Mouse (Mus musculus): Measurements from ENCODE around the gene Pcnx. TPM values are rescaled to one million over a fixed set of nuclear protein-coding genes. Genes with fewer than 3 reads are reported as not detected.
A peak's percentile ranks its signal among the peaks of the same experiment; 100 is the strongest.

Gene Pcnx
- polyA plus RNA-seq, 1 experiment from 2014 or later = 10.5 TPM

GRCm38 (mm10) chr12:81915176-81915950 lies 55.5 kb downstream of the Pcnx start:
- Histone ChIP-seq H3K9me3 (no peaks in the 10 kb centered on the region), H3K4me1 (replicated peaks) (peaks cover 8% of the 10 kb centered on the region), H3K4me2 (no peak overlapping the region), H3K27ac (no peak overlapping the region), H3K9ac (no peak overlapping the region), H3K27me3 (no peaks in the 10 kb centered on the region), H3K4me3 (no peak overlapping the region), H3K36me3 (peaks cover 35% of the 10 kb centered on the region)
- 61% methylated on average over 2 of the region's 2 CpGs for WGBS
- 0 out of 2 replicates have a peak, but pooled peaks have one; percentile 28 for ATAC-seq (ENCODE audit: low FRiP score)

GRCm38 (mm10) chr12:81918346-81918745 lies 58.5 kb downstream of the Pcnx start:
- Histone ChIP-seq H3K4me3 (no peak overlapping the region), H3K4me1 (replicated peaks) (no peaks in the 10 kb centered on the region; the same call in 1 of the 2 replicates), H3K36me3 (peaks cover 32% of the 10 kb centered on the region), H3K27ac (no peak overlapping the region), H3K9me3 (no peaks in the 10 kb centered on the region), H3K27me3 (no peaks in the 10 kb centered on the region), H3K9ac (no peak overlapping the region), H3K4me2 (no peak overlapping the region)
- ATAC-seq (ENCODE audit: low FRiP score) = no peak
- 87% methylated on average over 12 of the region's 12 CpGs for WGBS

GRCm38 (mm10) chr12:81918886-81919285 lies 59.1 kb downstream of the Pcnx start:
- no peaks in the 10 kb centered on the region for H3K9me3 ChIP-seq
- H3K4me2 ChIP-seq = no peak overlapping the region
- H3K27me3 ChIP-seq = no peaks in the 10 kb centered on the region
- no peaks in the 10 kb centered on the region; the same call in 1 of the 2 replicates for H3K4me1 ChIP-seq (replicated peaks)
- 95% methylated on average over 14 of the region's 14 CpGs for WGBS
- no peak for ATAC-seq (ENCODE audit: low FRiP score)
- H3K9ac ChIP-seq = no peak overlapping the region
- no peak overlapping the region for H3K27ac ChIP-seq
- no peak overlapping the region for H3K4me3 ChIP-seq
- peaks cover 29% of the 10 kb centered on the region for H3K36me3 ChIP-seq

- no peak overlapping the region for H3K9ac ChIP-seq
- no peak overlapping the region for H3K27ac ChIP-seq
- H3K4me2 ChIP-seq = no peak overlapping the region
- H3K27me3 ChIP-seq = no peaks in the 10 kb centered on the region
- WGBS = 90% methylated on average over 10 of the region's 10 CpGs
- no peaks in the 10 kb centered on the region; the same call in 1 of the 2 replicates for H3K4me1 ChIP-seq (replicated peaks)
- no peak overlapping the region for H3K4me3 ChIP-seq
- peaks cover 29% of the 10 kb centered on the region for H3K36me3 ChIP-seq
- ATAC-seq (ENCODE audit: low FRiP score) = no peak
- no peaks in the 10 kb centered on the region for H3K9me3 ChIP-seq
These were observed 60.2 kb downstream of the Pcnx start for GRCm38 (mm10) chr12:81920027-81920426.

GRCm38 (mm10) chr12:81920614-81921013 lies 60.8 kb downstream of the Pcnx start:
- no peak overlapping the region for H3K4me2 ChIP-seq
- WGBS = 93% methylated on average over 2 of the region's 2 CpGs
- H3K36me3 ChIP-seq = peaks cover 29% of the 10 kb centered on the region
- no peaks in the 10 kb centered on the region for H3K9me3 ChIP-seq
- ATAC-seq (ENCODE audit: low FRiP score) = no peak
- no peak overlapping the region for H3K27ac ChIP-seq
- no peak overlapping the region for H3K9ac ChIP-seq
- H3K27me3 ChIP-seq = no peaks in the 10 kb centered on the region
- H3K4me1 ChIP-seq (replicated peaks) = no peaks in the 10 kb centered on the region; the same call in 1 of the 2 replicates
- H3K4me3 ChIP-seq = no peak overlapping the region

- H3K9ac ChIP-seq = no peak overlapping the region
- no peak for ATAC-seq (ENCODE audit: low FRiP score)
- WGBS = 94% methylated on average over 4 of the region's 4 CpGs
These were observed 62.0 kb downstream of the Pcnx start for GRCm38 (mm10) chr12:81921785-81922184.

GRCm38 (mm10) chr12:81922838-81923237 lies 63.0 kb downstream of the Pcnx start:
- Histone ChIP-seq H3K4me3 (no peak overlapping the region), H3K9ac (no peak overlapping the region), H3K4me2 (no peak overlapping the region), H3K4me1 (replicated peaks) (peaks cover 7% of the 10 kb centered on the region), H3K27me3 (no peaks in the 10 kb centered on the region), H3K27ac (no peak overlapping the region), H3K9me3 (no peaks in the 10 kb centered on the region), H3K36me3 (peaks cover 21% of the 10 kb centered on the region)
- 75% methylated on average over 3 of the region's 3 CpGs for WGBS
- no peak for ATAC-seq (ENCODE audit: low FRiP score)

More at GRCm38 (mm10) chr12:81921785-81922184, 62.0 kb downstream of the Pcnx start:
- peaks cover 29% of the 10 kb centered on the region for H3K36me3 ChIP-seq
- no peaks in the 10 kb centered on the region for H3K27me3 ChIP-seq
- H3K4me1 ChIP-seq (replicated peaks) = no peaks in the 10 kb centered on the region; the same call in 1 of the 2 replicates
- H3K4me3 ChIP-seq = no peak overlapping the region
- H3K4me2 ChIP-seq = no peak overlapping the region
- H3K9me3 ChIP-seq = no peaks in the 10 kb centered on the region
- no peak overlapping the region for H3K27ac ChIP-seq

- Histone ChIP-seq H3K9me3 (no peaks in the 10 kb centered on the region), H3K36me3 (no peaks in the 10 kb centered on the region; the same call in 1 of the 2 replicates), H3K4me2 (no peak overlapping the region), H3K4me1 (replicated peaks) (peaks cover 16% of the 10 kb centered on the region), H3K4me3 (no peak overlapping the region), H3K9ac (no peak overlapping the region), H3K27ac (no peak overlapping the region), H3K27me3 (no peaks in the 10 kb centered on the region)
- no peak for ATAC-seq (ENCODE audit: low FRiP score)
- WGBS = 89% methylated on average over 5 of the region's 5 CpGs
These were observed 67.3 kb downstream of the Pcnx start for GRCm38 (mm10) chr12:81927163-81927562.

GRCm38 (mm10) chr12:81927643-81928381 lies 68.0 kb downstream of the Pcnx start:
- Histone ChIP-seq H3K4me3 (no peak overlapping the region), H3K4me2 (no peak overlapping the region), H3K27me3 (no peaks in the 10 kb centered on the region), H3K36me3 (no peaks in the 10 kb centered on the region; the same call in 1 of the 2 replicates), H3K9me3 (no peaks in the 10 kb centered on the region), H3K4me1 (replicated peaks) (peaks cover 16% of the 10 kb centered on the region), H3K9ac (no peak overlapping the region), H3K27ac (no peak overlapping the region)
- no peak for ATAC-seq (ENCODE audit: low FRiP score)
- WGBS = 83% methylated on average over 19 of the region's 19 CpGs

GRCm38 (mm10) chr12:81928382-81928770 lies 68.6 kb downstream of the Pcnx start:
- WGBS = 86% methylated on average over 6 of the region's 6 CpGs
- no peak overlapping the region for H3K9ac ChIP-seq
- ATAC-seq (ENCODE audit: low FRiP score) = no peak
- no peak overlapping the region for H3K4me3 ChIP-seq
- H3K4me1 ChIP-seq (replicated peaks) = peaks cover 16% of the 10 kb centered on the region
- peaks cover 3% of the 10 kb centered on the region for H3K36me3 ChIP-seq
- no peaks in the 10 kb centered on the region for H3K9me3 ChIP-seq
- H3K27me3 ChIP-seq = no peaks in the 10 kb centered on the region
- H3K4me2 ChIP-seq = no peak overlapping the region
- H3K27ac ChIP-seq = no peak overlapping the region

- peaks cover 10% of the 10 kb centered on the region for H3K36me3 ChIP-seq
- H3K9ac ChIP-seq = no peak overlapping the region
- H3K4me1 ChIP-seq (replicated peaks) = peaks cover 19% of the 10 kb centered on the region
- no peak overlapping the region for H3K4me3 ChIP-seq
- no peak for ATAC-seq (ENCODE audit: low FRiP score)
- no peaks in the 10 kb centered on the region for H3K9me3 ChIP-seq
- H3K4me2 ChIP-seq = no peak overlapping the region
- 71% methylated on average over 13 of the region's 13 CpGs for WGBS
- H3K27ac ChIP-seq = no peak overlapping the region; the same call in 1 of the 2 replicates
- H3K27me3 ChIP-seq = no peaks in the 10 kb centered on the region
These were observed 72.2 kb downstream of the Pcnx start for GRCm38 (mm10) chr12:81932015-81932414.

GRCm38 (mm10) chr12:81933430-81933829 lies 73.6 kb downstream of the Pcnx start:
- Histone ChIP-seq H3K27me3 (no peaks in the 10 kb centered on the region), H3K9ac (no peak overlapping the region), H3K36me3 (peaks cover 10% of the 10 kb centered on the region), H3K4me1 (replicated peaks) (peaks cover 7% of the 10 kb centered on the region), H3K9me3 (no peaks in the 10 kb centered on the region), H3K27ac (no peak overlapping the region), H3K4me3 (no peak overlapping the region), H3K4me2 (no peak overlapping the region)
- 92% methylated on average over 5 of the region's 5 CpGs for WGBS
- no peak for ATAC-seq (ENCODE audit: low FRiP score)
